Mouse (Mus musculus) lung, embryonic 14.5 days (tissue): ENCODE results near the gene Olfr365. TPM values are rescaled to one million over a fixed set of nuclear protein-coding genes. Genes with fewer than 3 reads are reported as not detected.

ENCODE experiments used
- ATAC-seq: fragments of 200-750 bp; cut with Nextera tagmentation; 2 replicates; pipeline ENCODE4 v1.8.0; 2017; ENCODE audit warnings: mild to moderate bottlenecking, moderate TSS enrichment, moderate library complexity; ENCODE audit not compliant: insufficient read depth
- DNase-seq: peaks from one replicate; pipeline ENCODE4 v3.0.0-alpha.2; 2015
- H3K27ac ChIP-seq: fragments of 300-500 bp; sonication (generic); 2 replicates; pipeline ENCODE4 v1.5.1; 2014; ENCODE audit warnings: low read depth, mild to moderate bottlenecking, moderate library complexity
- H3K27me3 ChIP-seq: fragments of 300-500 bp; sonication (generic); 2 replicates; pipeline ENCODE4 v1.6.1; 2014; ENCODE audit warnings: low read length, control low read depth; ENCODE audit not compliant: insufficient read depth
- H3K36me3 ChIP-seq: fragments of 300-500 bp; sonication (generic); 2 replicates; pipeline ENCODE4 v1.6.1; 2014; ENCODE audit warnings: control low read depth; ENCODE audit not compliant: insufficient read depth
- H3K4me1 ChIP-seq: fragments of 300-500 bp; sonication (generic); 2 replicates; pipeline ENCODE4 v1.6.1; 2014; ENCODE audit warnings: antibody characterized with exemption, control low read depth; ENCODE audit not compliant: insufficient read depth
- H3K4me2 ChIP-seq: fragments of 300-500 bp; sonication (generic); 2 replicates; pipeline ENCODE4 v1.6.1; 2014; ENCODE audit warnings: mild to moderate bottlenecking
- H3K4me3 ChIP-seq: fragments of 300-500 bp; sonication (generic); 2 replicates; pipeline ENCODE4 v1.5.1; 2014; ENCODE audit warnings: low read depth, low read length
- H3K9ac ChIP-seq: fragments of 300-500 bp; sonication (generic); 2 replicates; pipeline ENCODE4 v1.6.1; 2014
- H3K9me3 ChIP-seq: fragments of 300-500 bp; sonication (generic); 2 replicates; pipeline ENCODE4 v1.6.1; 2016; ENCODE audit warnings: low read depth, low read length, control low read depth
- CTCF ChIP-seq: IDR thresholded peaks from 2 replicates; pipeline ENCODE4 v1.5.1; 2016; ENCODE audit warnings: antibody characterized with exemption, low read depth
- WGBS: fragments of 180-500 bp; shearing (Covaris S2); extraction: QIAGEN DNeasy Blood & Tissue Kit; methylation state at CpG from one replicate; pipeline ENCODE4 v1.1.7; 2014; 5-methylcytosine and 5-hydroxymethylcytosine counted together
- polyA plus RNA-seq: library from polyadenylated mRNA; unstranded; fragments of >200 nt; fragmentation: Nextera tagmentation; extraction: Ambion mirVana; gene quantifications from 2 replicates; pipeline ENCODE4 v1.2.1, GENCODE M21; 2014

Gene Olfr365
- not detected in 2 replicates for polyA plus RNA-seq

DNA sequence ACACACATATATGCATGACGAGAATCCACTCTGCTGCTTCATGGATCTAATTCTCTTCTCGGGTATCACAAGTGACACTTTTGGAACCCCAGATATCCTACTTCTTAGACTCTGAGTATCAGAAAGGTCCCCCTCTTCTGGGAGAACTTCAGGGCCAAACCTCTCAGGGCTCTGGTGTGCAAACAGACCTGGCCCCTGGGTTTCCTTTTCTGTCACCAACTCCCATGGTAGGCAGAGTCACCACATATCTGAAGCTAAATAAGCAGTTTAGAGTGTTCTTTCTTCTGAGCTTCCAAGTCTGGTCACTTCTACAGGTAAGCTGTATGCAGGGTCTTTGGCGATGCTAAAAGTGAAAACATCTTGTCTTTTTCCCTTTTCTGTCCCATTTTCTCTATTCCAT, at the start of gene Olfr365:
Gene Olfr365 (plus strand): TSS at position 301 of the 400 bp plus-strand sequence.
- Histone ChIP-seq H3K27ac (no peak within 1 kb of the TSS), H3K36me3 (no peaks in the 10 kb centered on the region), H3K9ac (no peak within 1 kb of the TSS), H3K4me3 (no peak within 1 kb of the TSS), H3K9me3 (no peaks in the 10 kb centered on the region; the same call in 1 of the 2 replicates), H3K4me1 (no peaks in the 10 kb centered on the region), H3K27me3 (no peaks in the 10 kb centered on the region), H3K4me2 (no peak within 1 kb of the TSS)
- 72% methylated on average over 3 of the region's 3 CpGs for WGBS
- ATAC-seq = no peak
- DNase-seq = no peak
- TF ChIP-seq CTCF = no peak

DNA sequence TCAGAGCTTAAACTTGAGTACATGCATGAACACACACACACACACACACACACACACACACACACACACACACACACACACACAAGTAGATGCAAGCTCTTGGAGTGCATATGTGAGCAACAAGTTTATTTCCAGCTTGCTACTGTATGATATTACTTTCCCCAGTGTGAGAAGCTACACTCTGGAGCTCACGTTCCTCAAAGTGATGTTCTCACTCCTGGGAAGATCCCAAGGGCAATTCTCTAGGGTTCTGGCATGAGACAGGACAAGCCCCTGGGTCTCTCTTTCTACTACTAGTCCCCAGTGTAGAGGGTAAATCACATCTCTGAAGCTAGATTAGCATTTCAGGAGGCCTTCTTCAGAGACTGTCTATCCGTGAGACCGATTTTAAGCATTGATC, 49.0 kb upstream of the Olfr365 start, which contains the start of gene Olfr364-ps1:
Gene Olfr364-ps1 (plus strand): TSS at position 301 of the 400 bp plus-strand sequence.
- ATAC-seq = no peak
- TF ChIP-seq CTCF = no peak
- Histone ChIP-seq H3K9me3 (no peaks in the 10 kb centered on the region), H3K4me1 (no peaks in the 10 kb centered on the region), H3K27me3 (no peaks in the 10 kb centered on the region), H3K4me2 (no peak within 1 kb of the TSS), H3K36me3 (no peaks in the 10 kb centered on the region), H3K4me3 (no peak within 1 kb of the TSS), H3K9ac (no peak within 1 kb of the TSS), H3K27ac (no peak within 1 kb of the TSS)
- DNase-seq = no peak
- 79% methylated on average over 3 of the region's 3 CpGs for WGBS

GRCm38 (mm10) chr2:37211274-37211673, 23.3 kb downstream of the Olfr365 start, which contains the start of gene Olfr366:
Olfr366 (plus strand) TSS chr2:37211574.
- no peaks in the 10 kb centered on the region for H3K36me3 ChIP-seq
- H3K4me1 ChIP-seq = no peaks in the 10 kb centered on the region
- H3K4me2 ChIP-seq = no peak within 1 kb of the TSS
- no peak within 1 kb of the TSS for H3K27ac ChIP-seq
- no peak within 1 kb of the TSS for H3K9ac ChIP-seq
- no peaks in the 10 kb centered on the region; the same call in 1 of the 2 replicates for H3K9me3 ChIP-seq
- DNase-seq = no peak
- no peak within 1 kb of the TSS for H3K4me3 ChIP-seq
- ATAC-seq = no peak
- no peaks in the 10 kb centered on the region for H3K27me3 ChIP-seq
- TF ChIP-seq CTCF = no peak

Other genes starting within 250 kb of the Olfr365 start
- gene Olfr357, start 194.4 kb upstream of the Olfr365 start, polyA plus RNA-seq = not detected in 2 replicates
- not detected in 2 replicates for gene Olfr358, start 178.9 kb upstream of the Olfr365 start, polyA plus RNA-seq
- not detected in 2 replicates for gene Olfr360, start 122.5 kb upstream of the Olfr365 start, polyA plus RNA-seq
- gene Olfr361, start 98.9 kb upstream of the Olfr365 start, polyA plus RNA-seq = not detected in 2 replicates
- not detected in 2 replicates for gene Olfr362, start 70.3 kb upstream of the Olfr365 start, polyA plus RNA-seq
- gene Olfr364-ps1, start 48.9 kb upstream of the Olfr365 start, polyA plus RNA-seq = not detected in 2 replicates
- gene Olfr366, start 23.4 kb downstream of the Olfr365 start, polyA plus RNA-seq = not detected in 2 replicates
- gene Olfr368, start 138.3 kb downstream of the Olfr365 start, polyA plus RNA-seq = not detected in 2 replicates
- 47.1 and 52.5 TPM in 2 replicates for gene Pdcl, start 171.1 kb downstream of the Olfr365 start, polyA plus RNA-seq
- 16.7 and 16.9 TPM in 2 replicates for gene Rc3h2, start 234.7 kb downstream of the Olfr365 start, polyA plus RNA-seq